Comparison of ENCODE assay signal across 9 mouse cellular contexts in genomic region chr5:111799700-111800311, GRCm38 (mm10).
A peak's percentile ranks its signal among the peaks of the same experiment; 100 is the strongest.
DNase-seq lines count a peak whose midpoint lies in the region; ATAC-seq lines count a peak whose summit lies in the region.
"Had no signal": no experiment of that assay in that cellular context is flagged by ENCODE, and none has a peak within 500 bp of the region (broad histone marks: within the 10 kb centered on the region; RNA-seq: fewer than 3 reads in every experiment).

No protein-coding gene starts in this region.

- H3K27me3 ChIP-seq in hindbrain, embryonic 10.5 days (ENCODE audit: insufficient read depth, poor library complexity, severe bottlenecking), result peaks cover 9% of the 10 kb centered on the region; the same call in 1 of the 2 replicates
- H3K27me3 ChIP-seq in hindbrain, embryonic 14.5 days (ENCODE audit: control insufficient read depth, insufficient read depth, low read length), result no peaks in the 10 kb centered on the region

- no peak for ATAC-seq in hindbrain, embryonic 14.5 days (ENCODE audit: low FRiP score)
- no peak for ATAC-seq in CD4-positive, CD25-positive, alpha-beta regulatory T cell, adult 4 months

- DNase-seq in hindbrain, embryonic 10.5 days (ENCODE audit: low spot score), result peak; percentile 60
- DNase-seq in hindbrain, embryonic 14.5 days (ENCODE audit: low spot score), result no peak
- DNase-seq in cerebellum, postnatal 14 days, result peak; percentile 9 to 22
- DNase-seq in heart, adult 18-20 months, result peak; percentile 90 to 93
- peak; percentile 44 for DNase-seq in kidney, adult 18-20 months
- DNase-seq in lung, postnatal 4 days, result peak; percentile 62 to 89
- DNase-seq in frontal cortex, postnatal 25 days (ENCODE audit: low spot score in 2 of 2), result no peak

- H3K4me1 ChIP-seq in hindbrain, embryonic 10.5 days (replicated peaks), result peaks cover 49% of the 10 kb centered on the region
- peaks cover 10% of the 10 kb centered on the region; the same call in 1 of the 2 replicates for H3K4me1 ChIP-seq in hindbrain, embryonic 14.5 days (replicated peaks; ENCODE audit: control insufficient read depth, insufficient read depth, low read length)

- H3K4me3 ChIP-seq in hindbrain, embryonic 10.5 days, result no peak overlapping the region
- no peak overlapping the region for H3K4me3 ChIP-seq in hindbrain, embryonic 14.5 days (replicated peaks; ENCODE audit: low read length)

- H3K27ac ChIP-seq in hindbrain, embryonic 10.5 days, result peak overlapping the region; percentile 74
- no peak overlapping the region for H3K27ac ChIP-seq in hindbrain, embryonic 14.5 days
- H3K27ac ChIP-seq: macrophage had no signal

- H3K9ac ChIP-seq in hindbrain, embryonic 14.5 days, result no peak overlapping the region

- no peak overlapping the region for H3K4me2 ChIP-seq in hindbrain, embryonic 14.5 days (replicated peaks)

- H3K9me3 ChIP-seq in hindbrain, embryonic 10.5 days, result no peaks in the 10 kb centered on the region
- no peaks in the 10 kb centered on the region for H3K9me3 ChIP-seq in hindbrain, embryonic 14.5 days (ENCODE audit: control insufficient read depth, low read length)

- no peaks in the 10 kb centered on the region for H3K36me3 ChIP-seq in hindbrain, embryonic 10.5 days
- no peaks in the 10 kb centered on the region for H3K36me3 ChIP-seq in hindbrain, embryonic 14.5 days (replicated peaks; ENCODE audit: control insufficient read depth, insufficient read depth)

- 41% methylated on average over 15 of the region's 15 CpGs for WGBS in hindbrain, embryonic 10.5 days
- 57% methylated on average over 15 of the region's 15 CpGs for WGBS in hindbrain, embryonic 14.5 days

Comparison
In these comparisons a context has a peak if more than half of its experiments do, and no peak if none do; other contexts are left out.
1. DNase-seq: peak in hindbrain, embryonic 10.5 days (single experiment), cerebellum, postnatal 14 days (2 of 2), heart, adult 18-20 months (2 of 2), kidney, adult 18-20 months (single experiment) and lung, postnatal 4 days (2 of 2); none in hindbrain, embryonic 14.5 days (single experiment) and frontal cortex, postnatal 25 days (0 of 2).